Mouse (Mus musculus): ENCODE measurements at regions not wholly inside any gene's neighbourhood (a gene's known extent, or its start where the extent isn't known, plus 50 kb on each side); places are given as distances from the start of the nearest gene placed in this dataset.

DNA sequence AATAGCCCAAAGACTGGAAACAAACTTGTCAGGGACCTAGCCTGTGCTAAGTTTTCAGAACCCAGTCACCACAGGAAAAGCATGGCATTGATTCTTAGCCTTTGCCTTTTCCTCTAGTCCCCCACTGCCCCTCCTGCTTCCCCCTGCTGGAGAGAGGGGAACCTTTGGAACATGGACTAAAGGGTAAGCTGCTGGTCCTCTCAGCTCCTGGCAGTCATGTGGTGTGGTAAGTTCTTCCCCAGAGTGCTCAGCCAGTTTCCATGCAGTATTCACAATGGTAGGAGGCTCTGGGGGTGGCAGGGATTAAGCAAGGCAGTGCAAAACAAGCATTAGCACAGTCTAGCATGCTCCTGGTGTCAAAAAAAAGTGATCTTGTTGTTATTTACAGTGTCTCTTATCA lies 470.3 kb downstream of the Bnc2 start:
- ATAC-seq (ENCODE audit: insufficient number of reproducible peaks, low FRiP score, low TSS enrichment): no peak

DNA sequence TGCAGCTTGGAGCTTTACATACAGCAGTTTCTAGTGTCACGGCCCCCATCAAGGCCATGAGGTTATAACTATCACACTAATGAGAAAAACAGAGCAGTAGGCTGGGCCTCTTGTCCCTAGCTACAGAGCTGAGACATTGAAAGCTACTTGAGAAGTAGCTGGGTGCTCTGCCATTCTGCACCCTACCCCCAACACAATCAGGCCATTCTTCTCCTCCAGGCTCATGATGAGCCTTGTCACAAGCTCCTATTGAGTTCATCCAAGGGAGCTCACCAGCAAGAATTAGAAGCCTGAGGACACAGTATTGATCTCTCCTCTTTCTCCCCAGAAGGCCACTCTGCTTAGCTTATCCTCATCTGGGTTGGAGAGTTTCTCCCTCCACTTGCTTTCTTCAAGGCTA lies 466.9 kb downstream of the Bnc2 start:
- peak; percentile 13; the same call in 1 of the 2 replicates for ATAC-seq (ENCODE audit: insufficient number of reproducible peaks, low FRiP score, low TSS enrichment)

DNA sequence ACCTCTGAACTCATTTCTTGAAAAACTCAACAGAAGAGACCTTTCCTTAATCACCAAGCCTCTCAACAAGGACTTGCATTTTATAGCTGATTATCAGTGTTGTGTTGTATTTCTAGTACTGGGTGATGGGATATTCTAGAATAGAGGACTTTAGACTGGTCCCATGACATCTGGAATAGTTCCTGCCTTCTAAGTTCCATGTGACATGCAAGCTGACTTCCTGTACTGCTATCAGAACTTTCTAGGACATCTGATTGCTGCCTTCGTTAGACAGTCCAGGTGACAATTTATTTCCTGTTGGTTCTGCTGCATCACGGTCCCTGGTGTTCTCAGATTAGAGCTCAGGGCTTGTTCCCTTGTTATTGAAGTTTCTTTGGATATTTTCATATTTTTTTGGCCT lies 465.5 kb downstream of the Bnc2 start:
- no peak for ATAC-seq (ENCODE audit: insufficient number of reproducible peaks, low FRiP score, low TSS enrichment)

DNA sequence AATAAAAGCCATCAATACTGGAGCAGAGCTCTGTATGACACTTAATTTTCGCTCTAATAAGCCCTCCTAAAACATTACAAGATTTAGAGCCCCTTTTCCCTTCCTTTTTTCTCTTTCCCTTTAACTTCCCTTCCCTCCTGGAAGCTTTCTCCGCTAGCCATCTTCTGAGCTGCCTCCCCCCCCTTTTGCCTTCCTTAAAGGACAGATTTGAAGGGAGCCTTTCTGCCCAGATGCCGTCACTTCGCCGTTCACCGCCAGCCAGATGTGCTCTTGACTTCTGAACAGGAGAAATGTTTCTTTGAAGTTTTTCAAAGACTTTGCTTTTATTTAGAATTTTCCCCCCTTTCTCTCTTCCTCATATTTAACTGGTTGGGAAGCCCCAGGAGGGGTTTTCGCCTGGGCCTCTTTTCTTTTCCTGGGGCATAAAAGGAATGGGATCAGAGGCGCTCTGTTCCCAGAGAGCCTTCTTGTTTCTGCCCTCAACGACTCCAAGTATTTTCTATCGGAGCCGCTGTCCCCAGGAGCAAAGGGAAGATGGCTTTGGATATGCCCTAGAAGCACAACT lies 463.7 kb downstream of the Bnc2 start:
- ATAC-seq (ENCODE audit: insufficient number of reproducible peaks, low FRiP score, low TSS enrichment): no peak

DNA sequence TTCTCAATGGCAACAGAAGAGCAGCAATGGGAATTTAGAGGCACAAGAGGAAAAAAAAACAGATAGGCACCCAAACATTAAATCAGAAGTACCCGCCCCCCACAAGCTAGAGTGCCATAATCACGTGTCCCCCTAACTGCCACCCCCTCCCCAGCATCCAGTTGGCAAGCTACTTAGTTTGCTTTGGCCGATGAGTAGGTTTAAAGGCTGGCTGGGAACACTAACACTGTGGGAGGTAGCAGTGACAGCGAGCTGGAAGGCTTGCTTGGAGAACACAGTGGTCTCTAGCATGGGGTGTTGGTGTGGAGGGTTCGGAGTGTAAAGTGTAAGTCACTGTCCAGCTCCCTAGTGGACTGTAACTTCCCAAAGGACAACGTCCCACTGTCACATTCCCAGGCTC lies 463.1 kb downstream of the Bnc2 start:
- ATAC-seq (ENCODE audit: insufficient number of reproducible peaks, low FRiP score, low TSS enrichment): no peak

DNA sequence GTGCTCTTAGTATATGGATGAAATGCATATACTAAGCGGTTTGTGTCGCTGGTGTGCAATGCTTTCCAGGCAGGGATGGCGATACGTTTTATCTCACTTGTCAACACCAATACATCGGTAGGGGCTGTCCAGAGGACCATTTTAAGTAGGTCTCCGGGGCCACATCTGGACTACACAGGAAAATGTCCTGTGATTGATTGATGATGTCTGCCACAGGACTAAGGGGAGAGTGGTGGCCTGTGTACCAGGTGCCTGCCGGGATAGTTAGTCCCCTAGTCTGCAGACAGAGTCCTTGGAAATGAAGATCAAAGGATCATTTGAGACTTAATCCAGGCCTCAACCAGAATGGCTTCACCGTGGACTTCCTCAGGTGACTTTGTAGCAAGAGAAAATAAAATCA lies 460.6 kb downstream of the Bnc2 start:
- ATAC-seq (ENCODE audit: insufficient number of reproducible peaks, low FRiP score, low TSS enrichment): no peak

DNA sequence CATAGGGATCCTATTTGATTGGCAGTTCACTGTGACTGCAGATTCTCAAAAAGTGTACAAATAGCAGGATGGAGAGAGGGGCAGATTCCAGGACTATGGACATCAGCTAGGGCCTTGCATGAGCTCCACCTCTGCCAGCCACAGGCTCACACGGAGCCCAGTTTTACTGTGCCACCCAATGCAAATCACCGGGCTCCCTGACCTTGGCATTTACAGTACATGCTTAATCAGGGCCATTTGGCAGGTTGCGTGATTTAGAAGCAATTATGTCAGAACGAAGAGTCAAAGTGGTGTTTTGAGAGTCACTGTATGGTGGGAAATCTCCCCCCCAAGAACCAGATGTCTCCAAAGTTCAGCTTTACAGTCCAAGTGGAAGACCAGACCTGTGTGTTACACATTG lies 456.1 kb downstream of the Bnc2 start:
- no peak for ATAC-seq (ENCODE audit: insufficient number of reproducible peaks, low FRiP score, low TSS enrichment)

DNA sequence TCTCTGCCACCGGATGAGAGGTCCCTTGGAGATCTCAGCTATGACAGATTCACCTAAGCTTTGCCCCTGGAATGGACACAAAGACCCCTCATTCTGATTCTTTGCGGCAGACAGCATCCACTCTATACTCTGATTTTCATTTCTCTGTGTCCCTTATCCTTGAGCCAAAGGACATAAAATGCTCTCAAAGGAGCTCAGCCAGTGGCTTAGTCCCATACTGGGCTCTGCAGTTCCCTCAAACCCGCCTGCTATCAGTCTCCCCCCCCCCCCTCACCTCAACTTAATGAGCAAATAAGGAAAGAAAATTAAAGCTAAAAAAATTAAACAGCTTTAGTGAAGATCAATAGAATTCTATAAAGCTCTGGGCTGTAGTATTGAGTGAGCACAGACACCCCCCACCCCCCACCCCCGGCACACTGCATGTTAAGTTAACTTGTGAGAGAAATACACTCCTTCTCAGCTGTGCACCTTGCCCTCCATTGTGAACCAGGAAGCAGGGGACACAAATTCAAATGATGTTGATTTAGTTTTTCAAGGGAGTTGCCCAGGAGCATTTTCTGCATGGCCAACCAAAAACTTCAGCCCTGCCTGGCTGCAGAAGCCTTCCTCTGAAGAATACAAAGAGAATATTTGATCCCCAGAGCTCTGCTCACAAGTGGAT lies 452.9 kb downstream of the Bnc2 start:
- ATAC-seq (ENCODE audit: insufficient number of reproducible peaks, low FRiP score, low TSS enrichment): no peak

DNA sequence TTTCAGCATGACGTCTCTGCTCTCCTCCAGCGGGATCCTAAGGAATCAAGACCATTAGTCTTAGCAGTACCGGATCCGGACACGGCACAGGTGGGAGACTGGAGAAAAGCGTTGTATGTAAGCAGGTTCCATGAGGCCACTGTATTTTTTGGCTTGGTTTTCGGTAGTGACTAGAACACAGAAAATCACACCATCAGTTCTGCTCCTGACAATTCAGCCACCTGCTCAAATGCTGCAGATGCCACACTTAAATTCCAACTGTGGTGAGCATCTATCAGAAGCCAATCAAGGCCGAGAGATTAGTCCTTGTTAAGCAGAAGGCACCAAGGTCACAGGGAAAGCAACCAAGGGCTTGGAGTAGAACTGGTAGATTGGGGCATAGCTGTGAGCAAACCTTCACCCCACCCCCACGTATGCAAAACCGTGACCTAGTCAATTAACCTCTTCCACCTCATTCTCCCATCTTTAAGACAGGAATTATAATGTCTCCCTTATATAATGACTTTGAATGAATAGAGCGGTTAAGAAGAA lies 452.2 kb downstream of the Bnc2 start:
- no peak for ATAC-seq (ENCODE audit: insufficient number of reproducible peaks, low FRiP score, low TSS enrichment)

DNA sequence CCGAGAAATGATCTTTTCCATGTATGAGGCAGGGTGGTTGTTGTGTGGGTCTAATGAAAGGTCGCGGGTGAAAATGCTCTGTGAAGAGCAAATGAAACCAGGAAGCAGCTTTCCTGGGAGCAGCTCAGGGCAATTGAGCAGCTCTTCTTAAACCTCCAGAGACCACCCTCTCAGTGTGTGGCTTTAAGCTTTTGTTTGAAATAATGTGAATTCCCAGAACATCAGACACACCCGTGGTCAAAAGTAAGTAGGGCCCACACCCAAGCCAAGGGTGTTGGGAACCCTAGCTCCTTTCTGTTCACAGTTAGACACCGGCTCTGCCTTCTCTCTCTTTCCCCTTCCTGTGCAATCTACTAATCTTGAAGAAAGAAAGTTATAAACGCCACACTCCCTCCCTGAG lies 450.5 kb downstream of the Bnc2 start:
- ATAC-seq (ENCODE audit: insufficient number of reproducible peaks, low FRiP score, low TSS enrichment): no peak

Data from cerebellum, adult (tissue).